Mouse (Mus musculus): ENCODE measurements around the gene Srpk2. TPM values are rescaled to one million over a fixed set of nuclear protein-coding genes. Genes with fewer than 3 reads are reported as not detected.
"Not testable (repeated sequence)": the region's sequence is repeated elsewhere in the genome, so short reads cannot be mapped to it uniquely, and the experiment has no call there.

Srpk2 gene
- polyA plus RNA-seq, 1 experiment from 2014 or later, result 37.7 TPM

DNA sequence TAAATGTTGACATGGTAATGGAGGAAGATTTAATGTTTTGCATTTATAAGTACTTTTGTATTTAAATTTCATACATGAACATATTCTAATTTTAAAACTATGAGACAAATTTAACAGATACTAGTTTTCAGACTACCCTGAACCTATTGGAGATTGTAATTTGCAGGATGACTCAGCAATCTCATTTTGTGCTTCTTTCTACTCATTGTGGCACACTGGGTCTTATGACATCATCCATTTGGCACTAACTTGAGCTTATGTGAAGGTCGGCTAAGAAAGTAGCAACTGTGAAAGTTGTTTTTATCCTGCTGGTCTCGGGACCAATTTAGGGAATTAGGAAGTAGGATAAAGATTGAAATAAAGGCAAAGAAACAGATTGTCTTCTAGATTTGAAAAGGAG, 222.7 kb downstream of the Srpk2 start:
- no peak overlapping the region for H3K4me3 ChIP-seq
- no peak overlapping the region for H3K4me2 ChIP-seq
- no peak for ATAC-seq (ENCODE audit: extremely low read depth, insufficient number of reproducible peaks, low FRiP score, low TSS enrichment)
- H3K27ac ChIP-seq (replicated peaks), result no peak overlapping the region
- peaks cover 55% of the 10 kb centered on the region for H3K36me3 ChIP-seq
- no peaks in the 10 kb centered on the region for H3K9me3 ChIP-seq
- H3K9ac ChIP-seq, result no peak overlapping the region
- H3K4me1 ChIP-seq, result peaks cover 23% of the 10 kb centered on the region
- 33% methylated on average over 2 of the region's 2 CpGs for WGBS
- no peaks in the 10 kb centered on the region for H3K27me3 ChIP-seq (replicated peaks)

DNA sequence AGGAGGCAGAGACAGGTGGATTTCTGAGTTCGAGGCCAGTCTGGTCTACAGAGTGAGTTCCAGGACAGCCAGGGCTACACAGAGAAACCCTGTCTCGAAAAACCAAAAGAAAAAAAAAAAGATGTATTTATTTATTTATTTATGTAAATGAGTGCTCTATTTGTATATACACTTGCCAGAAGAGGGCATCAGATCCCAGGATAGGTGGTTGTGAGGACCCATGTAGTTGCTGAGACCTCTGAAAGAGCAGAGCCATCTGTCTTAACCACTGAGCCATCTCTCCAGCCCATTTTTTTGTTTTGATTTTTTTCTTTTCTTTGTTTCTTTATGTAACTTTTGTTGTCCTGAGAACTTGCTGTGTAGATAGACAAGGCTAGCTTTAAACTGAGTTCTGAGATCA, 230.9 kb downstream of the Srpk2 start:
- not testable (repeated sequence) for H3K4me2 ChIP-seq; ATAC-seq (ENCODE audit: extremely low read depth, insufficient number of reproducible peaks, low FRiP score, low TSS enrichment); H3K4me3 ChIP-seq; H3K27me3 ChIP-seq (replicated peaks); H3K27ac ChIP-seq (replicated peaks); H3K9me3 ChIP-seq; H3K9ac ChIP-seq
- H3K36me3 ChIP-seq, result peaks cover 56% of the 10 kb centered on the region
- WGBS, result 93% methylated on average over 2 of the region's 2 CpGs
- peaks cover 14% of the 10 kb centered on the region for H3K4me1 ChIP-seq

Other genes starting within 250 kb of the Srpk2 start
- gene Pus7, start 99.1 kb upstream of the Srpk2 start, polyA plus RNA-seq (2015; fragmentation: Nextera tagmentation; extraction: Ambion mirVana), result 21.1 and 21.4 TPM in 2 replicates
- 26.1 and 27.6 TPM in 2 replicates for gene Rint1, start 103.1 kb upstream of the Srpk2 start, polyA plus RNA-seq (2015; fragmentation: Nextera tagmentation; extraction: Ambion mirVana)
- gene Tomm7, start 159.5 kb upstream of the Srpk2 start, polyA plus RNA-seq (2015; fragmentation: Nextera tagmentation; extraction: Ambion mirVana), result 92.0 and 100 TPM in 2 replicates